Mouse (Mus musculus): ENCODE data around the gene Rxfp4. TPM values are rescaled to one million over a fixed set of nuclear protein-coding genes. Genes with fewer than 3 reads are reported as not detected.

Rxfp4 gene
- polyA plus RNA-seq, 1 experiment from 2014 or later: not detected

GRCm38 (mm10) chr3:88635506-88636275 lies 17.3 kb downstream of the Rxfp4 start:
- Histone ChIP-seq H3K27me3 (replicated peaks; ENCODE audit: control insufficient read depth, insufficient read depth, low read length) (no peaks in the 10 kb centered on the region), H3K9me3 (replicated peaks; ENCODE audit: control insufficient read depth, low read length) (no peaks in the 10 kb centered on the region), H3K9ac (ENCODE audit: low read length) (no peak overlapping the region), H3K36me3 (ENCODE audit: control insufficient read depth, insufficient read depth, low read length) (peaks cover 98% of the 10 kb centered on the region), H3K27ac (ENCODE audit: low read depth, low read length) (no peak overlapping the region), H3K4me3 (ENCODE audit: low read depth, low read length) (no peak overlapping the region), H3K4me2 (ENCODE audit: low read length) (no peak overlapping the region), H3K4me1 (ENCODE audit: control insufficient read depth, insufficient read depth, low read length) (no peaks in the 10 kb centered on the region)
- DNase-seq (ENCODE audit: low spot score) (no peak), ATAC-seq (no peak)
- 93% methylated on average over 19 of the region's 19 CpGs for WGBS

GRCm38 (mm10) chr3:88633056-88633455 lies 19.9 kb downstream of the Rxfp4 start:
- WGBS: 93% methylated on average over 10 of the region's 10 CpGs
- H3K4me3 ChIP-seq (ENCODE audit: low read depth, low read length): no peak overlapping the region
- no peaks in the 10 kb centered on the region for H3K4me1 ChIP-seq (ENCODE audit: control insufficient read depth, insufficient read depth, low read length)
- peaks cover 97% of the 10 kb centered on the region for H3K36me3 ChIP-seq (ENCODE audit: control insufficient read depth, insufficient read depth, low read length)
- DNase-seq (ENCODE audit: low spot score) (no peak), ATAC-seq (no peak)
- no peak overlapping the region for H3K4me2 ChIP-seq (ENCODE audit: low read length)
- no peak overlapping the region for H3K9ac ChIP-seq (ENCODE audit: low read length)
- H3K9me3 ChIP-seq (replicated peaks; ENCODE audit: control insufficient read depth, low read length): no peaks in the 10 kb centered on the region
- H3K27ac ChIP-seq (ENCODE audit: low read depth, low read length): no peak overlapping the region
- no peaks in the 10 kb centered on the region for H3K27me3 ChIP-seq (replicated peaks; ENCODE audit: control insufficient read depth, insufficient read depth, low read length)

- H3K4me1 ChIP-seq (ENCODE audit: control insufficient read depth, insufficient read depth, low read length): peaks cover under 1% of the 10 kb centered on the region; the same call in 1 of the 2 replicates
- ATAC-seq (no peak), DNase-seq (ENCODE audit: low spot score) (no peak)
- peaks cover 92% of the 10 kb centered on the region for H3K36me3 ChIP-seq (ENCODE audit: control insufficient read depth, insufficient read depth, low read length)
- H3K27ac ChIP-seq (ENCODE audit: low read depth, low read length): no peak overlapping the region
- H3K9me3 ChIP-seq (replicated peaks; ENCODE audit: control insufficient read depth, low read length): no peaks in the 10 kb centered on the region
- no peak overlapping the region for H3K4me3 ChIP-seq (ENCODE audit: low read depth, low read length)
- no peak overlapping the region for H3K4me2 ChIP-seq (ENCODE audit: low read length)
- no peaks in the 10 kb centered on the region for H3K27me3 ChIP-seq (replicated peaks; ENCODE audit: control insufficient read depth, insufficient read depth, low read length)
- H3K9ac ChIP-seq (ENCODE audit: low read length): no peak overlapping the region
- 83% methylated on average over 12 of the region's 12 CpGs for WGBS
Measured at GRCm38 (mm10) chr3:88631921-88632587, 20.9 kb downstream of the Rxfp4 start.

GRCm38 (mm10) chr3:88630849-88631341 lies 22.0 kb downstream of the Rxfp4 start:
- ATAC-seq (no peak), DNase-seq (ENCODE audit: low spot score) (no peak)
- Histone ChIP-seq H3K36me3 (ENCODE audit: control insufficient read depth, insufficient read depth, low read length) (peaks cover 85% of the 10 kb centered on the region), H3K4me3 (ENCODE audit: low read depth, low read length) (no peak overlapping the region), H3K4me1 (ENCODE audit: control insufficient read depth, insufficient read depth, low read length) (peaks cover 11% of the 10 kb centered on the region), H3K4me2 (ENCODE audit: low read length) (no peak overlapping the region), H3K9me3 (replicated peaks; ENCODE audit: control insufficient read depth, low read length) (no peaks in the 10 kb centered on the region), H3K27ac (ENCODE audit: low read depth, low read length) (no peak overlapping the region), H3K9ac (ENCODE audit: low read length) (no peak overlapping the region), H3K27me3 (replicated peaks; ENCODE audit: control insufficient read depth, insufficient read depth, low read length) (no peaks in the 10 kb centered on the region)
- 74% methylated on average over 6 of the region's 6 CpGs for WGBS

- DNase-seq (ENCODE audit: low spot score): no peak
- Histone ChIP-seq H3K9me3 (replicated peaks; ENCODE audit: control insufficient read depth, low read length) (no peaks in the 10 kb centered on the region), H3K36me3 (ENCODE audit: control insufficient read depth, insufficient read depth, low read length) (peaks cover 83% of the 10 kb centered on the region), H3K27me3 (replicated peaks; ENCODE audit: control insufficient read depth, insufficient read depth, low read length) (no peaks in the 10 kb centered on the region), H3K27ac (ENCODE audit: low read depth, low read length) (no peak overlapping the region), H3K4me2 (ENCODE audit: low read length) (no peak overlapping the region), H3K4me1 (ENCODE audit: control insufficient read depth, insufficient read depth, low read length) (peaks cover 17% of the 10 kb centered on the region), H3K4me3 (ENCODE audit: low read depth, low read length) (no peak overlapping the region), H3K9ac (ENCODE audit: low read length) (no peak overlapping the region)
- ATAC-seq: no peak
- WGBS: 79% methylated on average over 9 of the region's 9 CpGs
Measured at GRCm38 (mm10) chr3:88630018-88630417, 22.9 kb downstream of the Rxfp4 start.

GRCm38 (mm10) chr3:88629244-88629643 lies 23.7 kb downstream of the Rxfp4 start:
- DNase-seq (ENCODE audit: low spot score) (no peak), ATAC-seq (no peak)
- Histone ChIP-seq H3K9me3 (replicated peaks; ENCODE audit: control insufficient read depth, low read length) (no peaks in the 10 kb centered on the region), H3K27me3 (replicated peaks; ENCODE audit: control insufficient read depth, insufficient read depth, low read length) (no peaks in the 10 kb centered on the region), H3K4me1 (ENCODE audit: control insufficient read depth, insufficient read depth, low read length) (peaks cover 24% of the 10 kb centered on the region), H3K36me3 (ENCODE audit: control insufficient read depth, insufficient read depth, low read length) (peaks cover 78% of the 10 kb centered on the region), H3K4me3 (ENCODE audit: low read depth, low read length) (no peak overlapping the region), H3K9ac (ENCODE audit: low read length) (no peak overlapping the region), H3K27ac (ENCODE audit: low read depth, low read length) (no peak overlapping the region), H3K4me2 (ENCODE audit: low read length) (no peak overlapping the region)
- 83% methylated on average over 13 of the region's 13 CpGs for WGBS

- H3K9me3 ChIP-seq (replicated peaks; ENCODE audit: control insufficient read depth, low read length): no peaks in the 10 kb centered on the region
- H3K4me1 ChIP-seq (ENCODE audit: control insufficient read depth, insufficient read depth, low read length): peaks cover 26% of the 10 kb centered on the region
- 84% methylated on average over 4 of the region's 4 CpGs for WGBS
- DNase-seq (ENCODE audit: low spot score) (no peak), ATAC-seq (no peak)
- H3K27ac ChIP-seq (ENCODE audit: low read depth, low read length): no peak overlapping the region
- H3K4me2 ChIP-seq (ENCODE audit: low read length): no peak overlapping the region
- peaks cover 74% of the 10 kb centered on the region for H3K36me3 ChIP-seq (ENCODE audit: control insufficient read depth, insufficient read depth, low read length)
- H3K9ac ChIP-seq (ENCODE audit: low read length): no peak overlapping the region
- H3K27me3 ChIP-seq (replicated peaks; ENCODE audit: control insufficient read depth, insufficient read depth, low read length): no peaks in the 10 kb centered on the region
- no peak overlapping the region for H3K4me3 ChIP-seq (ENCODE audit: low read depth, low read length)
Measured at GRCm38 (mm10) chr3:88628766-88629165, 24.2 kb downstream of the Rxfp4 start.

- Histone ChIP-seq H3K4me3 (ENCODE audit: low read depth, low read length) (no peak overlapping the region), H3K9ac (ENCODE audit: low read length) (no peak overlapping the region), H3K4me1 (ENCODE audit: control insufficient read depth, insufficient read depth, low read length) (peaks cover 26% of the 10 kb centered on the region), H3K4me2 (ENCODE audit: low read length) (no peak overlapping the region), H3K9me3 (replicated peaks; ENCODE audit: control insufficient read depth, low read length) (no peaks in the 10 kb centered on the region), H3K36me3 (ENCODE audit: control insufficient read depth, insufficient read depth, low read length) (peaks cover 61% of the 10 kb centered on the region), H3K27me3 (replicated peaks; ENCODE audit: control insufficient read depth, insufficient read depth, low read length) (no peaks in the 10 kb centered on the region), H3K27ac (ENCODE audit: low read depth, low read length) (no peak overlapping the region)
- DNase-seq (ENCODE audit: low spot score): no peak
- 87% methylated on average over 2 of the region's 2 CpGs for WGBS
- ATAC-seq: no peak
Measured at GRCm38 (mm10) chr3:88627535-88627934, 25.4 kb downstream of the Rxfp4 start.

- ATAC-seq: no peak
- Histone ChIP-seq H3K36me3 (ENCODE audit: control insufficient read depth, insufficient read depth, low read length) (peaks cover 57% of the 10 kb centered on the region), H3K4me1 (ENCODE audit: control insufficient read depth, insufficient read depth, low read length) (peaks cover 26% of the 10 kb centered on the region), H3K27me3 (replicated peaks; ENCODE audit: control insufficient read depth, insufficient read depth, low read length) (no peaks in the 10 kb centered on the region), H3K9me3 (replicated peaks; ENCODE audit: control insufficient read depth, low read length) (no peaks in the 10 kb centered on the region), H3K9ac (ENCODE audit: low read length) (no peak overlapping the region), H3K27ac (ENCODE audit: low read depth, low read length) (no peak overlapping the region), H3K4me2 (ENCODE audit: low read length) (no peak overlapping the region), H3K4me3 (ENCODE audit: low read depth, low read length) (no peak overlapping the region)
- 67% methylated on average over 4 of the region's 4 CpGs for WGBS
- DNase-seq (ENCODE audit: low spot score): no peak
Measured at GRCm38 (mm10) chr3:88627114-88627513, 25.8 kb downstream of the Rxfp4 start.

Data from forebrain, embryonic 14.5 days (tissue).